Mouse (Mus musculus) liver, embryonic 12.5 days (tissue): ENCODE measurements around the gene Obox5. TPM values are rescaled to one million over a fixed set of nuclear protein-coding genes. Genes with fewer than 3 reads are reported as not detected.
"Not testable (repeated sequence)": the region's sequence is repeated elsewhere in the genome, so short reads cannot be mapped to it uniquely, and the experiment has no call there.

Experiments used
- ATAC-seq: fragments of 200-750 bp; cut with Nextera tagmentation; 2 replicates; pipeline ENCODE4 v1.8.0; 2017; ENCODE audit warnings: moderate number of reproducible peaks, mild to moderate bottlenecking, moderate library complexity
- H3K27ac ChIP-seq: fragments of 300-500 bp; sonication (generic); 2 replicates; pipeline ENCODE4 v1.5.1; 2016; ENCODE audit warnings: mild to moderate bottlenecking
- H3K27me3 ChIP-seq: fragments of 300-500 bp; sonication (generic); replicated peaks from 2 replicates; pipeline ENCODE4 v1.6.1; 2016; ENCODE audit warnings: mild to moderate bottlenecking, moderate library complexity
- H3K36me3 ChIP-seq: fragments of 300-500 bp; sonication (generic); 2 replicates; pipeline ENCODE4 v1.6.1; 2016; ENCODE audit warnings: mild to moderate bottlenecking, moderate library complexity
- H3K4me1 ChIP-seq: fragments of 300-500 bp; sonication (generic); 2 replicates; pipeline ENCODE4 v1.6.1; 2016
- H3K4me2 ChIP-seq: fragments of 300-500 bp; sonication (generic); 2 replicates; pipeline ENCODE4 v1.6.1; 2016; ENCODE audit warnings: mild to moderate bottlenecking, moderate library complexity
- H3K4me3 ChIP-seq: fragments of 300-500 bp; sonication (generic); 2 replicates; pipeline ENCODE4 v1.5.1; 2016; ENCODE audit warnings: mild to moderate bottlenecking, moderate library complexity
- H3K9ac ChIP-seq: fragments of 300-500 bp; sonication (generic); 2 replicates; pipeline ENCODE4 v1.6.1; 2016; ENCODE audit warnings: mild to moderate bottlenecking, moderate library complexity
- H3K9me3 ChIP-seq: fragments of 300-500 bp; sonication (generic); replicated peaks from 2 replicates; pipeline ENCODE4 v1.6.1; 2016; ENCODE audit warnings: mild to moderate bottlenecking, moderate library complexity
- WGBS: fragments of 180-500 bp; shearing (Covaris S2); methylation state at CpG from one replicate; pipeline ENCODE4 v1.1.7; 2016; ENCODE audit not compliant: insufficient replicate concordance; 5-methylcytosine and 5-hydroxymethylcytosine counted together
- polyA plus RNA-seq: library from polyadenylated mRNA; unstranded; fragments of >200 nt; fragmentation: Nextera tagmentation; extraction: Ambion mirVana; gene quantifications from 2 replicates; pipeline ENCODE4 v1.2.1, GENCODE M21; 2016

The Obox5 gene
- polyA plus RNA-seq = not detected in 2 replicates

- ATAC-seq, H3K27me3 ChIP-seq, H3K4me2 ChIP-seq, H3K36me3 ChIP-seq, H3K4me1 ChIP-seq, H3K4me3 ChIP-seq, H3K9ac ChIP-seq, H3K27ac ChIP-seq: not testable (repeated sequence)
- peaks cover 14% of the 10 kb centered on the region for H3K9me3 ChIP-seq
- WGBS = 61% methylated on average over 2 of the region's 2 CpGs
Measured at GRCm38 (mm10) chr7:15749831-15750230, at the start of gene Obox5. Gene Obox5 (plus strand): TSS chr7:15750131.

GRCm38 (mm10) chr7:15749296-15749695, 635 bp upstream of the Obox5 start:
- not testable (repeated sequence) for H3K9ac ChIP-seq, H3K27ac ChIP-seq, H3K36me3 ChIP-seq, H3K4me3 ChIP-seq, ATAC-seq, H3K4me2 ChIP-seq, H3K27me3 ChIP-seq, H3K4me1 ChIP-seq
- H3K9me3 ChIP-seq = peaks cover 14% of the 10 kb centered on the region
- 46% methylated on average over 5 of the region's 5 CpGs for WGBS

Other genes starting within 250 kb of the Obox5 start
- gene Obox3, start 110.2 kb upstream of the Obox5 start, polyA plus RNA-seq = not detected in 2 replicates
- not detected in 2 replicates for gene Obox6, start 89.5 kb downstream of the Obox5 start, polyA plus RNA-seq
- not detected in 2 replicates for gene Crx, start 129.8 kb downstream of the Obox5 start, polyA plus RNA-seq
- not detected in 2 replicates for gene Crxos, start 132.5 kb downstream of the Obox5 start, polyA plus RNA-seq
- gene Selenow, start 172.3 kb downstream of the Obox5 start, polyA plus RNA-seq = 445 and 464 TPM in 2 replicates
- gene Nop53, start 195.9 kb downstream of the Obox5 start, polyA plus RNA-seq = 130 and 143 TPM in 2 replicates
- gene Ehd2, start 217.4 kb downstream of the Obox5 start, polyA plus RNA-seq = 6.5 and 7.8 TPM in 2 replicates